Mouse (Mus musculus): ENCODE results near the gene Mpig6b. TPM values are rescaled to one million over a fixed set of nuclear protein-coding genes. Genes with fewer than 3 reads are reported as not detected.

The Mpig6b gene
- 0.30 and 0.35 TPM in 2 replicates for polyA plus RNA-seq (2012; rRNA removed)

DNA sequence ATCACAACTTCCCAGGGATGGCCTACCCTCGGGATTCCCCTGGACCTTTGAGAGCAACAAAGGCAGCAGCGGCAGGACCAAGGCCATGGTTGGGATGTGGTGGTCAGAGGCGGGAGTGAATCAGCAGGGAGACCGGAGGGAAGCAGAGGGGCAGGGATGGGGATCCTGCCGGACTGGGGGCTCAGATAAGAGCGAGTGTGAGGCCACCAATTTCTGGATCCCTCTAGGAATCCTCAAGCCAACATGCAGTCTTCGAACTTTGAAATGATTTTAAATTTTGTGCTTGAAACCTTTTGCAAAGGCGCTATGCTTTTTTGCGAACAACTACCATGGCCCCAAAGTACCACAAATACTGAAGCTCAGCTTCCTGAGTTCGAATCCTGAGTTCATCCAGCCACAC, at the start of gene Mpig6b:
Mpig6b (minus strand) TSS at position 101 of the 400 bp plus-strand sequence.
- TF ChIP-seq CTCF (IDR thresholded peaks at IDR 0.05; ENCODE audit: borderline replicate concordance, extremely low read depth, insufficient read depth, insufficient read length) (no peak), POLR2A (IDR thresholded peaks at IDR 0.05; ENCODE audit: borderline replicate concordance, extremely low read depth, insufficient read depth, insufficient read length, poor library complexity, severe bottlenecking) (no peak)
- DNase-seq (ENCODE audit: low read depth): no peak

DNA sequence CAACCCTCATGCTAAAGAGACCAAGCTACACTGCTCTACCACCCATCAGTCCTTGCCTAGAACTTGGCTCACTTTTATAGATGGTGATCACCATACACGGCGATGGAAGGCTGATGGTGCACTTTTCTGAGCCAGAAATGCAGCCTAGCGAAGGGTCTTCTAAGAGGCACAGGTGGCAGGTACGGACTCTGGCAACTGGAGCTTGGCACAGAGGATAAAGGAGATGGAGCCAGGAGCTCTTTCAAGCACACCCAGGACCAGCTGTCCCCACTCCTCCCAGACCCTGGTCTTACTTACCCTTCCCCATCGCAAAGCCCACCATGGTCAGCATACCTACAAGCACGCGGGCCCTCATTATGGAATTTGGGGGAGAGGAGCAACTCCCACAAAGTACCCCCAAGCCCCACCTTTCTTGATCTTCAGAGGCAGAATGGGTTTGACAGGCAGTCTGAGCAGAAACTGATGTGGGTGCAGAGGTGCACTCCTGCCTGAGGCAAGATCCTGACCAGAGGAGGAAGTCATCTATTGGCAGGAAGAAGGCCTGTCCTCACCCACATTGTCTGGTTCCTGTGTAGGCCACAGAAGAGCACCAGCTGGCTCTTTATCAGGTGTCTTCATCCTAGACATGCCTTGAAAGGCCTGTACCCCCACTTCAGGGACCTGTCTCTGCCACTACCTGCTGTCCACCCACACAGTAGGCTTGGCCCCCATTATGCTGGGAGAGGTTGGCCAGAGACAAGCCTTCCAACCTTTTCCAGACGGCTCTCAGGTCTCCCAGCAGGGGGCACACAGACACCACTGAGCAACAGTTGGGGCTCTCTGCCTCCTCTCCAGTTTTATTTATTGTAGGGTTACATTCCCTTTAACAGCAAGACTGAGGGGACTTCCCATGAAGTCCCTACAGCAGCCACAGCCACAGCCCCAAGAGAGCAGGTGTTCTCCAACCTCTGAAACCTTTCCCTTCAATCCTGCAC, 49.3 kb upstream of the Mpig6b start, which contains the start of gene Ly6g5b:
Ly6g5b (minus strand) TSS at position 383 of the 974 bp plus-strand sequence.
- TF ChIP-seq POLR2A (IDR thresholded peaks at IDR 0.05; ENCODE audit: borderline replicate concordance, extremely low read depth, insufficient read depth, insufficient read length, poor library complexity, severe bottlenecking) (no peak), CTCF (IDR thresholded peaks at IDR 0.05; ENCODE audit: borderline replicate concordance, extremely low read depth, insufficient read depth, insufficient read length) (peak; percentile 40; the same call in 1 of the 2 replicates)
- no peak for DNase-seq (ENCODE audit: low read depth)

DNA sequence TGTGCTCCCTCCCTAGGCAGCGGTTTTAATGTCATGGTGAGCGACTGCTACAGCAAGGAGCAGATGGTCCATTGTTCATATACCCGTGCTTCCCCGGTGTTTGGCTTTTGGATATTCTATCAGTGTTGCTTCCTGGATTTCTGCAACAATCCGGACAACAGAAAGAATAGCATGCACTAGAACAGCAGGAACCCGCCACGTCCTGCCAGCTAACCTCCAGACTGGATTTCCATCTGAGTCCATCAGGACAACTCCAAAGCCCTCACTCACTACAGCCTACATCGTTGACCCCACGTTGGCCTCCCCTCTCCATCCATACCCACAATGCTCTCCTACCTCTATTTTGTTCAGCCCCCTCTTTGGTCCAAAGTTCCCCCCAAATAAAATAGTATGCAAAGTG, 45.8 kb upstream of the Mpig6b start:
- TF ChIP-seq POLR2A (IDR thresholded peaks at IDR 0.05; ENCODE audit: borderline replicate concordance, extremely low read depth, insufficient read depth, insufficient read length, poor library complexity, severe bottlenecking) (no peak), CTCF (IDR thresholded peaks at IDR 0.05; ENCODE audit: borderline replicate concordance, extremely low read depth, insufficient read depth, insufficient read length) (no peak)

DNA sequence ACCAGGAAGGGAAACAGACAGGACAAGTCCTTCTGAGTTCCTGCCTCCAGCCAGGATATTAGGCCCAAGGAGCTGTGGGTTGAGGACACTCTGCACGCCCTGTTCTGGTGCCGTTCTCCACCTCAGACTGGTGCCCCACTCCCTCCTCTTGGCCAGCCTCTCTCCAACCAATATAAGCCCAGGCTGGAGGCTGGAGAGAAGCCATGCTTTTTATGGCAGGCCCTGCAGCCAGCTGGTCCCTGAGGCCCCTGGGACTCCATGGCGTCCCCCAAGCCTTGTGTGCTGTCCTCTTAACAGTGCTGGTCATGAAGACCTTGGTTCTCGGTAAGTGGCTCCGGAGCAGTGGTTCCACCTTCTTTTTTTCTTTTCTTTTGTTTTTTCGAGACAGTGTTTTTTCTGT, 42.1 kb upstream of the Mpig6b start, which contains the start of gene Ly6g5c:
Ly6g5c (plus strand) TSS at position 183 of the 400 bp plus-strand sequence.
- no peak for DNase-seq (ENCODE audit: low read depth)
- TF ChIP-seq POLR2A (IDR thresholded peaks at IDR 0.05; ENCODE audit: borderline replicate concordance, extremely low read depth, insufficient read depth, insufficient read length, poor library complexity, severe bottlenecking) (no peak), CTCF (IDR thresholded peaks at IDR 0.05; ENCODE audit: borderline replicate concordance, extremely low read depth, insufficient read depth, insufficient read length) (no peak)

More for the DNA sequence above, 45.8 kb upstream of the Mpig6b start:
- DNase-seq (ENCODE audit: low read depth): no peak

DNA sequence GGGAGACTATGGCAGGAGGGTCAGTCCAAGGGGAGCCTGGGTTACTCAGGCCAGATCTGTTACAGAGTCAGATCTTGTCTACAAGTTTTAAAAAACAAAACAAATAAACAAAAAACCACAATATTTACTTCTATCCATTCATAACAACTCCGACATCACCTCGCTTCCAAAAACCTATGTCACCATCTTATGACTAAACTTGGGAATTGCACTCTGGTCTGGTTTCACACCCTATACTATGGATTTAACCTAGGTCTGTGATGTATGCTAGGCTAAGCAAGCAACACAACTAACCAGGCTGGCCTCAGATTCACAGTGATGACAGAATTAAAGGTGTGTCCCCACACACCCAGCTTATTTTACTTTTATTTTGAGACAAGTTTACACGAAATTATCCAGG, 40.5 kb upstream of the Mpig6b start:
- DNase-seq (ENCODE audit: low read depth): peak; percentile 48
- TF ChIP-seq POLR2A (IDR thresholded peaks at IDR 0.05; ENCODE audit: borderline replicate concordance, extremely low read depth, insufficient read depth, insufficient read length, poor library complexity, severe bottlenecking) (no peak), CTCF (IDR thresholded peaks at IDR 0.05; ENCODE audit: borderline replicate concordance, extremely low read depth, insufficient read depth, insufficient read length) (no peak; the same call in 1 of the 2 replicates)

DNA sequence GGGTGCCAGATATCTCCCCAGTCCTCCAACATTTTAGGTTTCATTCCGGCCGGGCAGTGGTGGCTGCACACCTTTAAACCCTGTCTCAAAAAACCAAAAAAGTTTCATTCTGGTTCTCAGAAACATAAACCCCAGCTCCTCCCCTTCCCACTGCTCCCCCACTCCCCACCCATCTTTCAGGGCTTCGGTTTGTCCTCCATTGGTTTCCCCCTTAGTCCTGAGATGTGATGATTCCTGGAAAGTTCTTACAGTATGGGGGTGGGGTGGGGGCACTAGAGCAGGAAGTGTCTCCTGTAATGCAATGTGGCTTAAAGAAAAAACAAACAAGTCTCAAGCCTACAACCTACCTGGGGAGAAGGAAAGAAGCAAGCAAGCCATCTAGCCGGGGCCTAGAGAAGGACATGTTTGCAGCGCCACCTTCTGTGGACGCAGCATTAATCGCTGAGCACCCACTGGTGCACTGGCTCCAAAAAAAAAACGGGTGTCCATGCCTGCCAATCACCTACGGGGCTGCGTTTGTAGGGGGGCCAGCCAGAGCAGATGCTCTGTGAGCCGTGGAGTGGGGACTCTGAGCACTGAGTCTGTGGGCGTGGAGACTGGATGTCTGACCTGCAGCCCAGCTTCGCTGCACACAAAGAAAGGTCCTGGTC, 39.9 kb upstream of the Mpig6b start:
- TF ChIP-seq CTCF (IDR thresholded peaks at IDR 0.05; ENCODE audit: borderline replicate concordance, extremely low read depth, insufficient read depth, insufficient read length): peak; percentile 66
- no peak for TF ChIP-seq POLR2A (IDR thresholded peaks at IDR 0.05; ENCODE audit: borderline replicate concordance, extremely low read depth, insufficient read depth, insufficient read length, poor library complexity, severe bottlenecking)
- DNase-seq (ENCODE audit: low read depth): peak; percentile 68

DNA sequence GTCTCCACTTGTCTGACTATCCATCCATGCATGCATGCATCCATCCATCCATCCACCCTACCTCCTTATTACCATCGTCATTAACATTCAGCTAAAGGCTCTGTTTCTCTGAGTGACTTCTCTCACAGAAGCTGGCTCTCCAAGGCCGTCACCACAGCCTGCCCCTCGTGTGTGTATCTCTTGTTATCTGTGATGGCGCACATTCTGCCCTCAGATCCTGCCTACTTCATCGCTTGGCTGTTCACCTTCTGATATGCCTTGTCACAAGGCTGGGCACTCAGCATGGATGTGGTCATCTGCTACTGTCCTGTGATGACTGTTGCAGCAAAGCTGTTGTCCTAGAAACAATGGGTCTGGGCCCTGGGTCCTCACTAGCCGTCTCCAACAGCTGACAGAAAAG, 38.8 kb upstream of the Mpig6b start:
- TF ChIP-seq POLR2A (IDR thresholded peaks at IDR 0.05; ENCODE audit: borderline replicate concordance, extremely low read depth, insufficient read depth, insufficient read length, poor library complexity, severe bottlenecking): no peak
- no peak for TF ChIP-seq CTCF (IDR thresholded peaks at IDR 0.05; ENCODE audit: borderline replicate concordance, extremely low read depth, insufficient read depth, insufficient read length)
- no peak for DNase-seq (ENCODE audit: low read depth)

DNA sequence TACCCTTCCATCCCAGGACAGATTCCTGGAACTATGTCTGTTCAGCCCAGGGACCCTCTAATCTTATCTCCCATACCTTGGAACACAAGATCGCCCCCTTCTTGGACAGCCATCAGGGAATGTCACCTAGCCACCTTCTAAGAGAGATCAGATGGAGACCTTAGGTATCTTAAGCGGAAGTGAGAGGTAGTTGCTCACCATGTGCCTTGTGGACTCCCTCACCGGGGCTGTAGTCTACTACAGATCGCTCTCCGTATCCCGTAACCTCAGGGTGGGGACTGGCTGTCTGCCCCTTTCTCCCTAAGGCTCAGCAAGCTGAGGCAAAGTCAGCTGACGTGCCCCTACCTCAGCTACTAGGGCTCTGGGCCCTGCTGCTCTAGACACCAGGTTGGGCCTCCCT, 38.1 kb upstream of the Mpig6b start:
- TF ChIP-seq CTCF (IDR thresholded peaks at IDR 0.05; ENCODE audit: borderline replicate concordance, extremely low read depth, insufficient read depth, insufficient read length) (no peak), POLR2A (IDR thresholded peaks at IDR 0.05; ENCODE audit: borderline replicate concordance, extremely low read depth, insufficient read depth, insufficient read length, poor library complexity, severe bottlenecking) (no peak)
- no peak for DNase-seq (ENCODE audit: low read depth)

DNA sequence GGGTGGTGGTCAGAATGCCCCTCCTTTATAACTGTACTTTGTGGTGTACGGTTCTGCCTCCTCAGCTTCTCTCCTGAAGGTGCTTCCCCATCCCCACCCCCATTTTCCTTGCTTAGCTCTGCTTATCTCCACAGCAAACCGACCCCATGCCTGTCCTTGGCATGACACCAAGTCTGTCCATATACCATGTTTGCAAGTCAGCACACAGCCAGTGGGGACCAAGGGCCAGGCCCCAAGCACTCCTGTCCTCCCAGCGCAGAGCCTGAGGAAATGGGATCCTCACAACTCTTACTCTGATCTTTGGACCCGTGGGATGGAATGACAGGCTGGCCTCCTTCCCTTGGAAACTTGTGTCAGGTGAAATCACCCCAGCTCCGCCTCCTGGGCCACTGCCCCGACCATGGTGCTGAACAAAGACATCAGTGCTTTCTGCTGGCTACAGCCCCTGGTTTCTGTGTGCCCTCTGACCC, 37.3 kb upstream of the Mpig6b start:
- TF ChIP-seq CTCF (IDR thresholded peaks at IDR 0.05; ENCODE audit: borderline replicate concordance, extremely low read depth, insufficient read depth, insufficient read length): no peak
- no peak for TF ChIP-seq POLR2A (IDR thresholded peaks at IDR 0.05; ENCODE audit: borderline replicate concordance, extremely low read depth, insufficient read depth, insufficient read length, poor library complexity, severe bottlenecking)
- DNase-seq (ENCODE audit: low read depth): no peak

DNA sequence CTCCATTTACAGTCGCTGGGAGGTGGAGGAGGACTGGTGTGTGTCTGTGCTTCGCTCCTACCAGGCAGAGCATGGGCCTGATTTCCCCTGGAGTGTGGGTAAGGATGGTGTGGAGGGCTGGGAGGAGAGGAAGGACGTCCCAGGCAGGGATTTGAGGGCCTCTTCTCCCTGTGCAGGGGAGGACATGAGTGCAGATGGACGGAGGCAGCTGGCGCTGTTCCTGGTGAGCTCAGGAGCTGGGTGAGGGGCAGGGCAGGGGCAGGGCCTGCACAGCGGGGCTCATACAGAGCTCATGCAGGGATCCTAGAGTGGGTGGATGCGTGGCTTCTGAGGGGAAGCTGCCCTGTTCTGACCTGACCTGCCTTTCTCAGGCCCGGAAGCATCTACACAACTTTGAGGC, 36.3 kb upstream of the Mpig6b start:
- no peak for DNase-seq (ENCODE audit: low read depth)
- no peak for TF ChIP-seq CTCF (IDR thresholded peaks at IDR 0.05; ENCODE audit: borderline replicate concordance, extremely low read depth, insufficient read depth, insufficient read length)
- no peak for TF ChIP-seq POLR2A (IDR thresholded peaks at IDR 0.05; ENCODE audit: borderline replicate concordance, extremely low read depth, insufficient read depth, insufficient read length, poor library complexity, severe bottlenecking)

DNA sequence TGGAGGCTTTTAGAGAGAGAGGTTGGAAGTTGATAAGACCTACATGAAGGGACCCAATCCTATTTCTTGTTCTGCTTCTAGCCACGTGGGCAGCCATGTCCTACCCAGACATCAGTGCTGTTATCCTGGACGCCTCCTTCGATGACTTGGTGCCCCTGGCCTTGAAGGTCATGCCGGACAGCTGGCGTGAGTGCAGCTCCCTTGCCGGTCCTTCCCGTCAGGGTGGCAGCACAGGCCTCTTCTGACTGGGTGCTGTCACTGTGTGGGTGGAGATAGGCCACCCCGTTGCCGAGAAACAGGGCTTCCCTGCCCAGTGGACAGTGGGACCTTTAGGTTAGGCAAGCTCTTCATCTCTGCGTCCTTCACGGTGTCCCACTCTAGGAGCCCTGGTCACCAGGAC, 35.2 kb upstream of the Mpig6b start:
- DNase-seq (ENCODE audit: low read depth): no peak
- TF ChIP-seq POLR2A (IDR thresholded peaks at IDR 0.05; ENCODE audit: borderline replicate concordance, extremely low read depth, insufficient read depth, insufficient read length, poor library complexity, severe bottlenecking): no peak
- TF ChIP-seq CTCF (IDR thresholded peaks at IDR 0.05; ENCODE audit: borderline replicate concordance, extremely low read depth, insufficient read depth, insufficient read length): no peak

Data from brain, embryonic 14.5 days (tissue).